Mouse (Mus musculus) lung, postnatal 0 days (tissue): ENCODE data around the gene Lyst. TPM values are rescaled to one million over a fixed set of nuclear protein-coding genes. Genes with fewer than 3 reads are reported as not detected.

Source experiments
- ATAC-seq: fragments of 200-750 bp; cut with Nextera tagmentation; 2 replicates; pipeline ENCODE4 v1.8.0; 2017; ENCODE audit warnings: moderate library complexity
- DNase-seq: peaks from one replicate; pipeline ENCODE4 v3.0.0-alpha.2; 2016; ENCODE audit warnings: low spot score
- H3K27ac ChIP-seq: fragments of 300-500 bp; sonication (generic); 2 replicates; pipeline ENCODE4 v1.5.1; 2014; ENCODE audit warnings: antibody characterized with exemption, mild to moderate bottlenecking, low read length, mixed read lengths
- H3K27me3 ChIP-seq: fragments of 300-500 bp; sonication (generic); replicated peaks from 2 replicates; pipeline ENCODE4 v1.6.1; 2014; ENCODE audit warnings: low read length, mixed read lengths; ENCODE audit not compliant: insufficient read depth
- H3K36me3 ChIP-seq: fragments of 300-500 bp; sonication (generic); 2 replicates; pipeline ENCODE4 v1.6.1; 2014; ENCODE audit warnings: low read length, mixed read lengths; ENCODE audit not compliant: insufficient read depth
- H3K4me1 ChIP-seq: fragments of 300-500 bp; sonication (generic); 2 replicates; pipeline ENCODE4 v1.6.1; 2014; ENCODE audit warnings: antibody characterized with exemption, low read depth, low read length, mixed read lengths; ENCODE audit not compliant: insufficient read depth
- H3K4me2 ChIP-seq: fragments of 300-500 bp; sonication (generic); replicated peaks from 2 replicates; pipeline ENCODE4 v1.6.1; 2014; ENCODE audit warnings: low read depth, mild to moderate bottlenecking, low read length, moderate library complexity, mixed read lengths
- H3K4me3 ChIP-seq: fragments of 300-500 bp; sonication (generic); 2 replicates; pipeline ENCODE4 v1.5.1; 2014; ENCODE audit warnings: low read depth, low read length
- H3K9ac ChIP-seq: fragments of 300-500 bp; sonication (generic); replicated peaks from 2 replicates; pipeline ENCODE4 v1.6.1; 2014; ENCODE audit warnings: low read depth, mild to moderate bottlenecking
- H3K9me3 ChIP-seq: fragments of 300-500 bp; sonication (generic); 2 replicates; pipeline ENCODE4 v1.6.1; 2016; ENCODE audit warnings: low read length, mixed read lengths
- CTCF ChIP-seq: IDR thresholded peaks from 2 replicates; pipeline ENCODE4 v1.5.1; 2016; ENCODE audit warnings: antibody characterized with exemption, mild to moderate bottlenecking
- EP300 ChIP-seq: IDR thresholded peaks from 2 replicates; pipeline ENCODE4 v1.6.1; 2016; ENCODE audit warnings: antibody characterized with exemption, mild to moderate bottlenecking, control low read depth
- WGBS: fragments of 180-500 bp; shearing (Covaris S2); extraction: QIAGEN DNeasy Blood & Tissue Kit; methylation state at CpG from one replicate; pipeline ENCODE4 v1.1.7; 2014; 5-methylcytosine and 5-hydroxymethylcytosine counted together
- polyA plus RNA-seq: library from polyadenylated mRNA; unstranded; fragments of >200 nt; fragmentation: Nextera tagmentation; extraction: Ambion mirVana; gene quantifications from 2 replicates; pipeline ENCODE4 v1.2.1, GENCODE M21; 2015

The Lyst gene
- polyA plus RNA-seq, 1 experiment from 2014 or later, result 7.1 TPM

GRCm38 (mm10) chr13:13576469-13577205 is 13.6 kb upstream of the Lyst start:
- no peaks in the 10 kb centered on the region for H3K9me3 ChIP-seq
- peaks cover 9% of the 10 kb centered on the region; the same call in 1 of the 2 replicates for H3K4me1 ChIP-seq
- H3K4me2 ChIP-seq, result 0 out of 2 replicates have a peak overlapping the region, but pooled peaks have one; percentile 27
- TF ChIP-seq EP300 (no peak), CTCF (no peak)
- no peak overlapping the region for H3K4me3 ChIP-seq
- peak overlapping the region; percentile 40; the same call in 1 of the 2 replicates for H3K27ac ChIP-seq
- DNase-seq (peak; percentile 67), ATAC-seq (peak; percentile 59)
- H3K27me3 ChIP-seq, result no peaks in the 10 kb centered on the region
- no peaks in the 10 kb centered on the region for H3K36me3 ChIP-seq
- H3K9ac ChIP-seq, result no peak overlapping the region
- 29% methylated on average over 8 of the region's 8 CpGs for WGBS

GRCm38 (mm10) chr13:13581988-13582387 is 8.2 kb upstream of the Lyst start:
- H3K27ac ChIP-seq, result no peak overlapping the region
- no peak overlapping the region for H3K9ac ChIP-seq
- H3K27me3 ChIP-seq, result no peaks in the 10 kb centered on the region
- 59% methylated on average over 4 of the region's 4 CpGs for WGBS
- no peak for DNase-seq
- no peak overlapping the region for H3K4me3 ChIP-seq
- H3K36me3 ChIP-seq, result no peaks in the 10 kb centered on the region
- no peak for TF ChIP-seq EP300
- ATAC-seq, result no peak
- no peak overlapping the region for H3K4me2 ChIP-seq
- peaks cover 4% of the 10 kb centered on the region; the same call in 1 of the 2 replicates for H3K4me1 ChIP-seq
- no peaks in the 10 kb centered on the region for H3K9me3 ChIP-seq

- Histone ChIP-seq H3K4me1 (peaks cover 3% of the 10 kb centered on the region; the same call in 1 of the 2 replicates), H3K9me3 (no peaks in the 10 kb centered on the region), H3K4me2 (no peak overlapping the region), H3K9ac (no peak overlapping the region), H3K27ac (no peak overlapping the region), H3K36me3 (no peaks in the 10 kb centered on the region), H3K27me3 (no peaks in the 10 kb centered on the region), H3K4me3 (no peak overlapping the region)
- TF ChIP-seq EP300 (no peak), CTCF (no peak)
- DNase-seq (no peak), ATAC-seq (no peak)
- WGBS, result 34% methylated on average over 2 of the region's 2 CpGs
Measured at GRCm38 (mm10) chr13:13583473-13583872, 6.7 kb upstream of the Lyst start.

GRCm38 (mm10) chr13:13587653-13588184 is 2.5 kb upstream of the Lyst start:
- H3K36me3 ChIP-seq, result no peaks in the 10 kb centered on the region
- no peak overlapping the region for H3K4me2 ChIP-seq
- no peak overlapping the region for H3K9ac ChIP-seq
- no peaks in the 10 kb centered on the region for H3K27me3 ChIP-seq
- H3K4me1 ChIP-seq, result peaks cover 12% of the 10 kb centered on the region; the same call in 1 of the 2 replicates
- H3K4me3 ChIP-seq, result no peak overlapping the region
- H3K9me3 ChIP-seq, result no peaks in the 10 kb centered on the region
- peak overlapping the region; percentile 74; the same call in 1 of the 2 replicates for H3K27ac ChIP-seq
- 50% methylated on average over 1 of the region's 1 CpGs for WGBS
- DNase-seq (peak; percentile 66), ATAC-seq (peak; percentile 16; the same call in 1 of the 2 replicates)
- no peak for TF ChIP-seq CTCF
- TF ChIP-seq EP300, result peak; percentile 70

GRCm38 (mm10) chr13:13588518-13588917 is 1.7 kb upstream of the Lyst start:
- ATAC-seq (no peak), DNase-seq (no peak)
- Histone ChIP-seq H3K9me3 (no peaks in the 10 kb centered on the region), H3K36me3 (no peaks in the 10 kb centered on the region), H3K4me1 (peaks cover 12% of the 10 kb centered on the region; the same call in 1 of the 2 replicates), H3K27me3 (no peaks in the 10 kb centered on the region), H3K27ac (peak overlapping the region; percentile 74), H3K4me2 (no peak overlapping the region), H3K9ac (no peak overlapping the region), H3K4me3 (no peak overlapping the region)
- TF ChIP-seq EP300 (no peak), CTCF (no peak)
- 81% methylated on average over 1 of the region's 1 CpGs for WGBS

- ATAC-seq (no peak), DNase-seq (no peak)
- Histone ChIP-seq H3K9ac (no peak overlapping the region), H3K36me3 (no peaks in the 10 kb centered on the region), H3K4me3 (no peak overlapping the region), H3K27ac (0 out of 2 replicates have a peak overlapping the region, but pooled peaks have one; percentile 55), H3K4me1 (peaks cover 12% of the 10 kb centered on the region; the same call in 1 of the 2 replicates), H3K9me3 (no peaks in the 10 kb centered on the region), H3K27me3 (no peaks in the 10 kb centered on the region), H3K4me2 (no peak overlapping the region)
- no peak for TF ChIP-seq EP300
- no peak for TF ChIP-seq CTCF
- WGBS, result 84% methylated on average over 2 of the region's 2 CpGs
Measured at GRCm38 (mm10) chr13:13589032-13589431, 1.2 kb upstream of the Lyst start.
